Comparison of ENCODE assay signal across 12 mouse cellular contexts in the genomic region with DNA sequence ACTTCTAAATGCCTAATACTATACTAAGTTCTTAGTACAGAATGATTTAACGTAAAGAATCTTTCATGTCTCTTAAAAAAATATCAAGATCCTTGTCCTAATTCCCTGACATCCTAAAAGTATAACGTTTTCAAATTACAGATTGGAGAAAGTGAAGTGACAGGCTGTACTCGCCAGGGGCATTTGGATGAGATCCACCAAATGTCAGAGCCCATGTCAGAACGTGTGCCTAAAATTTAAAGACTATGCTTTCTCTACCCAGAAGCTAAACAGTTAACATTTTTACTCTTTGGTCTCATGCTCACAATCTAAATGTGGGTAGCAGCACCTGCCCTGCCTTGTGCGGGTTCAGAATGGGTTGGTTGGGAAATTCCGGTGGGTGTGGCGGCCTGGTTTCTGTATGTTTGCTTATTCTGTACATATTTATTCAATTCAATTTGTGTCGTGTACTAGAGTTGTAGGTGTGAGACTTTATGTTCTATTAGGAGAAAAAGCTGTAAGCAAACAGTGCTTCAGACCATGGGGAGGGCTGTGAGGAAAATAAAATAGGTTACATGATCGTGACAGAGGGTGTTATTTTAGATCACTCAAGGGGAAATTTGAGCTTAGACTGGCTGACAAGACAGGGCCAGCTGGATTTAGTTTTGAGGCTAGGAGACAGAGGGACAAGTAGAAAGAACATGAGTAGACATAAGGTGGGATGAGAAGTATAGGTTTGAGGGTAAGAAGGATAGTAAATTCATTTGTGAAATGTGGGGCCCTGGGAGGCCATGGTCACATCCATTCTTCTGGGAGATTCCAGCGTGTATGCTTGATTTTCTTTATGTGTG.
DNase-seq lines count a peak whose midpoint lies in the region; ATAC-seq and TF ChIP-seq lines count a peak whose summit lies in the region.
"Had no signal": no experiment of that assay in that cellular context is flagged by ENCODE, and none has a peak within 500 bp of the region (broad histone marks: within the 10 kb centered on the region; RNA-seq: fewer than 3 reads in every experiment).

No protein-coding gene starts in this region.

- ATAC-seq in heart, embryonic 12.5 days (ENCODE audit: insufficient number of reproducible peaks, low FRiP score) = no peak
- ATAC-seq in limb, embryonic 13.5 days (ENCODE audit: low FRiP score, low read depth) = peak; percentile 28; the same call in 1 of the 2 replicates
- no peak for ATAC-seq in embryonic facial prominence, embryonic 15.5 days (ENCODE audit: insufficient number of reproducible peaks, low FRiP score, low TSS enrichment, low read depth)

- peak; percentile 67 to 69 for DNase-seq in cerebellum, postnatal 14 days
- no peak for DNase-seq in cerebellum, adult 18-20 months
- DNase-seq in heart, adult 2 months = no peak
- no peak for DNase-seq in limb, embryonic 10.5 days (ENCODE audit: low spot score)
- no peak for DNase-seq in urinary bladder, adult 18-20 months (ENCODE audit: low spot score in 2 of 2)
- DNase-seq: kidney, postnatal 36 days; midbrain, embryonic 14.5 days; thymus, postnatal 36 days had no signal

- TF ChIP-seq EP300 in heart, adult 2 months (IDR thresholded peaks at IDR 0.05; ENCODE audit: insufficient read depth, low read depth, low read length) = no peak

- no peaks in the 10 kb centered on the region for H3K27me3 ChIP-seq in heart, adult 2 months (ENCODE audit: control insufficient read depth, insufficient read depth, low read length)
- H3K27me3 ChIP-seq in heart, embryonic 12.5 days (replicated peaks) = no peaks in the 10 kb centered on the region
- H3K27me3 ChIP-seq in limb, embryonic 13.5 days = no peaks in the 10 kb centered on the region
- H3K27me3 ChIP-seq in limb, embryonic 10.5 days (ENCODE audit: low read depth, poor library complexity, severe bottlenecking) = no peaks in the 10 kb centered on the region
- H3K27me3 ChIP-seq in embryonic facial prominence, embryonic 15.5 days = no peaks in the 10 kb centered on the region
- H3K27me3 ChIP-seq: hindbrain, embryonic 12.5 days had no signal

- peaks cover 10% of the 10 kb centered on the region; the same call in 1 of the 2 replicates for H3K36me3 ChIP-seq in heart, adult 2 months (ENCODE audit: control insufficient read depth, insufficient read depth, low read length)
- no peaks in the 10 kb centered on the region for H3K36me3 ChIP-seq in heart, embryonic 12.5 days
- H3K36me3 ChIP-seq in limb, embryonic 13.5 days = no peaks in the 10 kb centered on the region
- no peaks in the 10 kb centered on the region for H3K36me3 ChIP-seq in limb, embryonic 10.5 days
- H3K36me3 ChIP-seq in embryonic facial prominence, embryonic 15.5 days = no peaks in the 10 kb centered on the region
- H3K36me3 ChIP-seq: hindbrain, embryonic 12.5 days had no signal

- no peaks in the 10 kb centered on the region for H3K79me2 ChIP-seq in heart, adult 2 months (replicated peaks; ENCODE audit: control insufficient read depth, insufficient read depth, low read length)

- no peak overlapping the region for H3K4me3 ChIP-seq in heart, adult 2 months
- H3K4me3 ChIP-seq in heart, embryonic 12.5 days = no peak overlapping the region
- no peak overlapping the region for H3K4me3 ChIP-seq in limb, embryonic 13.5 days
- H3K4me3 ChIP-seq in limb, embryonic 10.5 days = no peak overlapping the region
- no peak overlapping the region for H3K4me3 ChIP-seq in embryonic facial prominence, embryonic 15.5 days (replicated peaks)
- H3K4me3 ChIP-seq: hindbrain, embryonic 12.5 days had no signal

- peaks cover 5% of the 10 kb centered on the region; the same call in 1 of the 2 replicates for H3K4me1 ChIP-seq in heart, adult 2 months (ENCODE audit: control insufficient read depth, insufficient read depth, low read length)
- H3K4me1 ChIP-seq in heart, embryonic 12.5 days (replicated peaks) = peaks cover 5% of the 10 kb centered on the region; the same call in 1 of the 2 replicates
- no peaks in the 10 kb centered on the region for H3K4me1 ChIP-seq in limb, embryonic 13.5 days
- no peaks in the 10 kb centered on the region for H3K4me1 ChIP-seq in limb, embryonic 10.5 days
- H3K4me1 ChIP-seq in embryonic facial prominence, embryonic 15.5 days = no peaks in the 10 kb centered on the region
- H3K4me1 ChIP-seq: hindbrain, embryonic 12.5 days had no signal

- WGBS in heart, adult 2 months = 61% methylated on average over 10 of the region's 10 CpGs
- WGBS in heart, embryonic 12.5 days = 76% methylated on average over 10 of the region's 10 CpGs
- WGBS in limb, embryonic 13.5 days = 67% methylated on average over 10 of the region's 10 CpGs
- WGBS in limb, embryonic 10.5 days = 84% methylated on average over 10 of the region's 10 CpGs
- 54% methylated on average over 10 of the region's 10 CpGs for WGBS in embryonic facial prominence, embryonic 15.5 days

- H3K27ac ChIP-seq in heart, adult 2 months = peak overlapping the region; percentile 77
- no peak overlapping the region for H3K27ac ChIP-seq in heart, embryonic 12.5 days (ENCODE audit: poor library complexity, severe bottlenecking)
- no peak overlapping the region for H3K27ac ChIP-seq in limb, embryonic 13.5 days
- no peak overlapping the region for H3K27ac ChIP-seq in limb, embryonic 10.5 days
- peak overlapping the region; percentile 44 for H3K27ac ChIP-seq in embryonic facial prominence, embryonic 15.5 days (replicated peaks)
- H3K27ac ChIP-seq: hindbrain, embryonic 12.5 days had no signal

- intact Hi-C loops in heart, adult 2 months (cut with DNase I) = no loop called here

- H3K9me3 ChIP-seq in heart, embryonic 12.5 days (replicated peaks) = no peaks in the 10 kb centered on the region
- H3K9me3 ChIP-seq in limb, embryonic 13.5 days = no peaks in the 10 kb centered on the region
- H3K9me3 ChIP-seq in limb, embryonic 10.5 days (replicated peaks) = no peaks in the 10 kb centered on the region
- no peaks in the 10 kb centered on the region for H3K9me3 ChIP-seq in embryonic facial prominence, embryonic 15.5 days (replicated peaks)
- H3K9me3 ChIP-seq: hindbrain, embryonic 12.5 days had no signal

- H3K9ac ChIP-seq in heart, adult 2 months (ENCODE audit: low read depth, low read length) = no peak overlapping the region
- no peak overlapping the region for H3K9ac ChIP-seq in heart, embryonic 12.5 days
- no peak overlapping the region for H3K9ac ChIP-seq in limb, embryonic 13.5 days
- H3K9ac ChIP-seq in embryonic facial prominence, embryonic 15.5 days = no peak overlapping the region
- H3K9ac ChIP-seq: hindbrain, embryonic 12.5 days had no signal

- H3K4me2 ChIP-seq in heart, embryonic 12.5 days = no peak overlapping the region
- H3K4me2 ChIP-seq in limb, embryonic 13.5 days (replicated peaks) = no peak overlapping the region
- no peak overlapping the region for H3K4me2 ChIP-seq in embryonic facial prominence, embryonic 15.5 days (replicated peaks)
- H3K4me2 ChIP-seq: hindbrain, embryonic 12.5 days had no signal

- 0 out of 2 replicates have a peak, but pooled peaks have one; percentile 3 for TF ChIP-seq CTCF in heart, adult 2 months (IDR thresholded peaks at IDR 0.05)

- TF ChIP-seq POLR2A in heart, adult 2 months (IDR thresholded peaks at IDR 0.05; ENCODE audit: insufficient read depth, low read depth, low read length) = no peak

Comparison
In these comparisons a context has a peak if more than half of its experiments do, and no peak if none do; other contexts are left out.
1. DNase-seq: peak in cerebellum, postnatal 14 days (2 of 2); none in cerebellum, adult 18-20 months (0 of 2), heart, adult 2 months (0 of 2), limb, embryonic 10.5 days (single experiment) and urinary bladder, adult 18-20 months (0 of 2).
2. H3K27ac ChIP-seq: peak in heart, adult 2 months (single experiment) and embryonic facial prominence, embryonic 15.5 days (single experiment); none in heart, embryonic 12.5 days (single experiment), limb, embryonic 13.5 days (single experiment) and limb, embryonic 10.5 days (single experiment).